Mouse (Mus musculus): ENCODE measurements around the gene Esrra. TPM values are rescaled to one million over a fixed set of nuclear protein-coding genes. Genes with fewer than 3 reads are reported as not detected.
A peak's percentile ranks its signal among the peaks of the same experiment; 100 is the strongest.

Gene Esrra
- total and polyA plus RNA-seq, 3 experiments, result 135 to 180 (median 156) TPM

- Histone ChIP-seq H3K4me3 (peak within 1 kb of the TSS; percentile 46), H3K79me2 (replicated peaks; ENCODE audit: control insufficient read depth, insufficient read depth, low read length) (no peaks in the 10 kb centered on the region), H3K36me3 (ENCODE audit: control insufficient read depth, insufficient read depth, low read length) (no peaks in the 10 kb centered on the region), H3K9ac (ENCODE audit: low read depth, low read length) (peak within 1 kb of the TSS; percentile 64), H3K4me1 (ENCODE audit: control insufficient read depth, insufficient read depth, low read length) (peaks cover 4% of the 10 kb centered on the region; the same call in 1 of the 2 replicates), H3K27ac (no peak within 1 kb of the TSS), H3K27me3 (ENCODE audit: control insufficient read depth, insufficient read depth, low read length) (peaks cover 12% of the 10 kb centered on the region)
- no peak for DNase-seq
- WGBS, result 18% methylated on average over 23 of the region's 23 CpGs
- TF ChIP-seq CTCF (IDR thresholded peaks at IDR 0.05) (no peak), POLR2A (IDR thresholded peaks at IDR 0.05; ENCODE audit: insufficient read depth, low read depth, low read length) (no peak), EP300 (IDR thresholded peaks at IDR 0.05; ENCODE audit: insufficient read depth, low read depth, low read length) (no peak)
- intact Hi-C loops (cut with DNase I), result no loop called here
Measured at GRCm38 (mm10) chr19:6934195-6934977, 12.8 kb upstream of the Esrra start, which contains the start of gene Kcnk4. Gene Kcnk4, minus strand, starts transcription at chr19:6934515.

- TF ChIP-seq POLR2A (IDR thresholded peaks at IDR 0.05; ENCODE audit: insufficient read depth, low read depth, low read length) (no peak), CTCF (IDR thresholded peaks at IDR 0.05) (no peak), EP300 (IDR thresholded peaks at IDR 0.05; ENCODE audit: insufficient read depth, low read depth, low read length) (no peak)
- H3K27ac ChIP-seq, result no peak overlapping the region
- no peaks in the 10 kb centered on the region for H3K79me2 ChIP-seq (replicated peaks; ENCODE audit: control insufficient read depth, insufficient read depth, low read length)
- H3K4me1 ChIP-seq (ENCODE audit: control insufficient read depth, insufficient read depth, low read length), result peaks cover 4% of the 10 kb centered on the region; the same call in 1 of the 2 replicates
- WGBS, result 5% methylated on average over 58 of the region's 58 CpGs
- peak overlapping the region; percentile 46 for H3K4me3 ChIP-seq
- peak overlapping the region; percentile 64 for H3K9ac ChIP-seq (ENCODE audit: low read depth, low read length)
- intact Hi-C loops (cut with DNase I), result no loop called here
- H3K27me3 ChIP-seq (ENCODE audit: control insufficient read depth, insufficient read depth, low read length), result peaks cover 12% of the 10 kb centered on the region
- no peaks in the 10 kb centered on the region for H3K36me3 ChIP-seq (ENCODE audit: control insufficient read depth, insufficient read depth, low read length)
- DNase-seq, result peak; percentile 31 to 42
Measured at GRCm38 (mm10) chr19:6933436-6934194, 12.0 kb upstream of the Esrra start.

- no peak for DNase-seq
- WGBS, result 45% methylated on average over 4 of the region's 4 CpGs
- Histone ChIP-seq H3K4me1 (ENCODE audit: control insufficient read depth, insufficient read depth, low read length) (peaks cover 4% of the 10 kb centered on the region; the same call in 1 of the 2 replicates), H3K4me3 (no peak overlapping the region), H3K9ac (ENCODE audit: low read depth, low read length) (no peak overlapping the region), H3K27me3 (ENCODE audit: control insufficient read depth, insufficient read depth, low read length) (peaks cover 13% of the 10 kb centered on the region), H3K27ac (no peak overlapping the region), H3K79me2 (replicated peaks; ENCODE audit: control insufficient read depth, insufficient read depth, low read length) (no peaks in the 10 kb centered on the region), H3K36me3 (ENCODE audit: control insufficient read depth, insufficient read depth, low read length) (no peaks in the 10 kb centered on the region)
- intact Hi-C loops (cut with DNase I), result no loop called here
- TF ChIP-seq CTCF (IDR thresholded peaks at IDR 0.05) (no peak), POLR2A (IDR thresholded peaks at IDR 0.05; ENCODE audit: insufficient read depth, low read depth, low read length) (no peak), EP300 (IDR thresholded peaks at IDR 0.05; ENCODE audit: insufficient read depth, low read depth, low read length) (no peak)
Measured at GRCm38 (mm10) chr19:6933102-6933435, 11.5 kb upstream of the Esrra start.

GRCm38 (mm10) chr19:6932018-6932417 is 10.4 kb upstream of the Esrra start:
- intact Hi-C loops (cut with DNase I), result no loop called here

GRCm38 (mm10) chr19:6931002-6931401 is 9.4 kb upstream of the Esrra start:
- no peak overlapping the region for H3K4me3 ChIP-seq
- intact Hi-C loops (cut with DNase I), result no loop called here
- no peak overlapping the region for H3K27ac ChIP-seq
- H3K79me2 ChIP-seq (replicated peaks; ENCODE audit: control insufficient read depth, insufficient read depth, low read length), result no peaks in the 10 kb centered on the region
- DNase-seq, result no peak
- no peaks in the 10 kb centered on the region for H3K36me3 ChIP-seq (ENCODE audit: control insufficient read depth, insufficient read depth, low read length)
- H3K9ac ChIP-seq (ENCODE audit: low read depth, low read length), result no peak overlapping the region
- WGBS, result 8% methylated on average over 2 of the region's 2 CpGs
- peaks cover 4% of the 10 kb centered on the region; the same call in 1 of the 2 replicates for H3K4me1 ChIP-seq (ENCODE audit: control insufficient read depth, insufficient read depth, low read length)
- peaks cover 22% of the 10 kb centered on the region for H3K27me3 ChIP-seq (ENCODE audit: control insufficient read depth, insufficient read depth, low read length)
- TF ChIP-seq EP300 (IDR thresholded peaks at IDR 0.05; ENCODE audit: insufficient read depth, low read depth, low read length) (no peak), CTCF (IDR thresholded peaks at IDR 0.05) (no peak), POLR2A (IDR thresholded peaks at IDR 0.05; ENCODE audit: insufficient read depth, low read depth, low read length) (no peak)

More at GRCm38 (mm10) chr19:6932018-6932417, 10.4 kb upstream of the Esrra start:
- Histone ChIP-seq H3K79me2 (replicated peaks; ENCODE audit: control insufficient read depth, insufficient read depth, low read length) (no peaks in the 10 kb centered on the region), H3K36me3 (ENCODE audit: control insufficient read depth, insufficient read depth, low read length) (no peaks in the 10 kb centered on the region), H3K4me3 (no peak overlapping the region), H3K9ac (ENCODE audit: low read depth, low read length) (no peak overlapping the region), H3K27me3 (ENCODE audit: control insufficient read depth, insufficient read depth, low read length) (peaks cover 20% of the 10 kb centered on the region), H3K27ac (no peak overlapping the region), H3K4me1 (ENCODE audit: control insufficient read depth, insufficient read depth, low read length) (peaks cover 4% of the 10 kb centered on the region; the same call in 1 of the 2 replicates)
- no peak for TF ChIP-seq CTCF (IDR thresholded peaks at IDR 0.05)
- TF ChIP-seq EP300 (IDR thresholded peaks at IDR 0.05; ENCODE audit: insufficient read depth, low read depth, low read length), result no peak
- 82% methylated on average over 1 of the region's 1 CpGs for WGBS
- DNase-seq, result no peak

GRCm38 (mm10) chr19:6928080-6928479 is 6.5 kb upstream of the Esrra start:
- TF ChIP-seq EP300 (IDR thresholded peaks at IDR 0.05; ENCODE audit: insufficient read depth, low read depth, low read length) (no peak), CTCF (IDR thresholded peaks at IDR 0.05) (no peak), POLR2A (IDR thresholded peaks at IDR 0.05; ENCODE audit: insufficient read depth, low read depth, low read length) (no peak)
- Histone ChIP-seq H3K9ac (ENCODE audit: low read depth, low read length) (no peak overlapping the region), H3K4me3 (no peak overlapping the region), H3K36me3 (ENCODE audit: control insufficient read depth, insufficient read depth, low read length) (no peaks in the 10 kb centered on the region), H3K79me2 (replicated peaks; ENCODE audit: control insufficient read depth, insufficient read depth, low read length) (no peaks in the 10 kb centered on the region), H3K27ac (no peak overlapping the region), H3K27me3 (ENCODE audit: control insufficient read depth, insufficient read depth, low read length) (peaks cover 13% of the 10 kb centered on the region), H3K4me1 (ENCODE audit: control insufficient read depth, insufficient read depth, low read length) (peaks cover 5% of the 10 kb centered on the region)
- no peak for DNase-seq
- intact Hi-C loops (cut with DNase I), result no loop called here
- WGBS, result 35% methylated on average over 9 of the region's 9 CpGs
